Mouse (Mus musculus): Measurements from ENCODE around the gene Frmd4a.

- TF ChIP-seq EP300 (optimal IDR thresholded peaks at IDR 0.05) (no peak), CTCF (IDR thresholded peaks at IDR 0.05; ENCODE audit: low read depth) (no peak)
These were observed 309.5 kb downstream of the Frmd4a start for GRCm38 (mm10) chr2:4327011-4327340.

Data from stomach, postnatal 0 days (tissue).